In the genomic region with DNA sequence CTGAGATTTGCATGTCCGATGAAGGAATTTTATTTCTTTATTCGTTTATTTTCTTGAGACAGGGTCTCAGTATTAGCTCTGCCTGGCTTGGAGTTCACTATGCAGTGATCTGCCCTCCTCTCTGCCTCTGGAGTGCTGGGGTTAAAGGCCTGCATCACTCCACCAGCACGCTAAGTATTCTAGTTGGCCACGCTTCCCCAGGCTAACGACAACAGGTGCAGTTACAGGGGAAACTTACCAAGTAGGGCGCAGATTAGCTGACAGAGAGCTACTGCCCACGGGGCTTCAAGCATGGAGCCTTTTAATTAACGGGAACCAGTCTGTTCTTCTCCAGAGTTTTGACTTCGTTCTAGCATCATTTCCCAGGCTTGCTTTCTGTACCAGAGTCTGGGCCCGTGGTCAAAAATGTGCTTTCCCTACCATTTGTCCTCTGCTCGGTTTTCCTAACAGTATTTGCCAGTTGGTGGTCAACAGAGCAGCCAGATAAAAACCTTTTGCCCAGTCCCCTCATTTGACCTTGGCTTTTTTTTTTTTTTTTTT, we compare ENCODE assay signal across 28 mouse cellular contexts. TPM values are rescaled to one million over a fixed set of nuclear protein-coding genes. Genes with fewer than 3 reads are reported as not detected.
A peak's percentile ranks its signal among the peaks of the same experiment; 100 is the strongest.
DNase-seq lines count a peak whose midpoint lies in the region; TF ChIP-seq lines count a peak whose summit lies in the region.
"Had no signal": no experiment of that assay in that cellular context is flagged by ENCODE, and none has a peak within 500 bp of the region (broad histone marks: within the 10 kb centered on the region; RNA-seq: fewer than 3 reads in every experiment).

No protein-coding gene starts in this region.

- no peak overlapping the region for H3K4me2 ChIP-seq in CH12.LX (ENCODE audit: insufficient read depth, low read depth, poor library complexity, severe bottlenecking)
- H3K4me2 ChIP-seq: liver, embryonic 13.5 days; neural tube, embryonic 15.5 days had no signal

- peaks cover 0 to 2% of the 10 kb centered on the region in 2 experiments; a peak in 1 of 4 replicates for H3K4me1 ChIP-seq in CH12.LX (ENCODE audit: control insufficient read depth in 1 of 2, insufficient read depth in 2 of 2)
- H3K4me1 ChIP-seq: liver, embryonic 13.5 days; midbrain, embryonic 10.5 days; neural tube, embryonic 15.5 days had no signal

- TF ChIP-seq RAD21 in CH12.LX (IDR thresholded peaks at IDR 0.05; ENCODE audit: low read depth, low read length): no peak

- H3K79me2 ChIP-seq in CH12.LX (replicated peaks; ENCODE audit: control insufficient read depth, extremely low read depth, insufficient read depth, poor library complexity, severe bottlenecking): no peaks in the 10 kb centered on the region

- TF ChIP-seq POLR2A in CH12.LX (IDR thresholded peaks at IDR 0.05; ENCODE audit: low read depth, low read length): no peak

- TF ChIP-seq CTCF in CH12.LX (conservative IDR thresholded peaks at IDR 0.05 in 1 of 2, IDR thresholded peaks at IDR 0.05 in 1 of 2; ENCODE audit: low read depth in 2 of 2, low read length in 2 of 2): no peak

- DNase-seq in embryo, embryonic 10.5 days (ENCODE audit: low spot score): peak; percentile 6
- no peak for DNase-seq in embryo, embryonic 9.5 days (ENCODE audit: extremely low spot score)
- peak; percentile 23 to 25 for DNase-seq in layer of hippocampus, postnatal 10 days (ENCODE audit: low spot score in 2 of 2)
- no peak for DNase-seq in layer of hippocampus, postnatal 25 days (ENCODE audit: extremely low spot score in 1 of 2, low spot score in 1 of 2)
- no peak for DNase-seq in CH12.LX (ENCODE audit: extremely low read depth)
- peak; percentile 54 for DNase-seq in gastrocnemius, postnatal 14 days
- DNase-seq in frontal cortex, postnatal 36 days (ENCODE audit: low spot score in 2 of 2): no peak
- DNase-seq in spleen, postnatal 36 days (ENCODE audit: low spot score in 2 of 2): no peak
- DNase-seq: cerebellum, adult 9-11 months; embryo, embryonic 11 days; kidney, adult 18-20 months; kidney, postnatal 14 days; left cerebral cortex, postnatal 4 days; liver, embryonic 13.5 days; right cerebral cortex, postnatal 25 days had no signal

- in situ Hi-C loops in CH12.LX (cut with MboI; ENCODE audit: low pct_ligation_motif_present, low pct_unique_long_range_greater_than_20kb, low sequenced_read_pairs): no loop called here

- no peak for TF ChIP-seq EP300 in CH12.LX (IDR thresholded peaks at IDR 0.05; ENCODE audit: low read length)

- H3K9ac ChIP-seq in CH12.LX (ENCODE audit: insufficient read depth, low read depth): no peak overlapping the region
- H3K9ac ChIP-seq: liver, embryonic 13.5 days; neural tube, embryonic 15.5 days had no signal

- no peaks in the 10 kb centered on the region for H3K9me3 ChIP-seq in CH12.LX (replicated peaks; ENCODE audit: low read length)
- H3K9me3 ChIP-seq: liver, embryonic 13.5 days; midbrain, embryonic 10.5 days; neural tube, embryonic 15.5 days had no signal

- dilution Hi-C loops in CH12.LX (cut with MboI; ENCODE audit: extremely low pct_ligation_motif_present, extremely low pct_unique_long_range_greater_than_20kb, low sequenced_read_pairs): no loop called here

- H3K27me3 ChIP-seq in CH12.LX (replicated peaks): no peaks in the 10 kb centered on the region
- H3K27me3 ChIP-seq: liver, embryonic 13.5 days; neural tube, embryonic 15.5 days had no signal

- no peak overlapping the region for H3K27ac ChIP-seq in CH12.LX (ENCODE audit: insufficient read depth, low read depth)
- H3K27ac ChIP-seq: left cerebral cortex, adult 2 months; liver, embryonic 13.5 days; macrophage; midbrain, embryonic 10.5 days; neural tube, embryonic 15.5 days had no signal

- intact Hi-C loops in gastrocnemius, postnatal 14 days (cut with DNase I; ENCODE audit: low total_unique reads): no loop called here

- no peaks in the 10 kb centered on the region for H3K36me3 ChIP-seq in CH12.LX (replicated peaks in 1 of 2; ENCODE audit: control insufficient read depth in 1 of 2, insufficient read depth in 1 of 2, low read length in 1 of 2)
- H3K36me3 ChIP-seq: liver, embryonic 13.5 days; midbrain, embryonic 10.5 days; neural tube, embryonic 15.5 days had no signal

- H3K4me3 ChIP-seq in CH12.LX (replicated peaks in 1 of 3; ENCODE audit: low read depth in 2 of 3, low read length in 2 of 3, poor library complexity in 1 of 3): no peak overlapping the region
- H3K4me3 ChIP-seq: left cerebral cortex, adult 2 months; liver, embryonic 13.5 days; midbrain, embryonic 10.5 days; neural tube, embryonic 15.5 days had no signal

TF ChIP-seq in CH12.LX, 34 proteins besides CTCF, POLR2A, EP300 and RAD21:
- no peak for TF ChIP-seq TCF12 (IDR thresholded peaks at IDR 0.05; ENCODE audit: low read depth, low read length)
- no peak for TF ChIP-seq GABPA (IDR thresholded peaks at IDR 0.05; ENCODE audit: insufficient replicate concordance, low read depth, low read length)
- TF ChIP-seq SIN3A (IDR thresholded peaks at IDR 0.05; ENCODE audit: low read length): no peak
- no peak for TF ChIP-seq KAT2A (IDR thresholded peaks at IDR 0.05; ENCODE audit: insufficient replicate concordance, low read length)
- peak; percentile 56; the same call in 1 of the 2 replicates for TF ChIP-seq ZNF384 (IDR thresholded peaks at IDR 0.05; ENCODE audit: low read depth, low read length)

RNA-seq across cellular contexts. Expression of gene Ccdc83, which starts 9.1 kb away (rescaled TPM):
- not detected for total RNA-seq in layer of hippocampus, postnatal 10 days (2021)
- total RNA-seq in layer of hippocampus, postnatal 25 days (2021): not detected
- total RNA-seq in CH12.LX (2012; rRNA removed) (not detected in 2 replicates), CH12.LX (2014; rRNA removed) (not detected in 2 replicates)
- polyA plus RNA-seq in CH12.LX (2012; ENCODE audit: insufficient read length, low read depth): not detected in 2 replicates
- total RNA-seq in gastrocnemius, postnatal 14 days (2021): under 1 TPM; 0.16 to 0.33 TPM
- total RNA-seq: adrenal gland, adult 18-20 months; adrenal gland, postnatal 4 days; heart, adult 18-20 months; hematopoietic stem cell, adult 5-6 weeks; layer of hippocampus, adult 8-10 months; left cerebral cortex, adult 2 months; left cerebral cortex, postnatal 4 days had no signal
- polyA plus RNA-seq: forebrain, embryonic 11.5 days; heart, embryonic 14.5 days; liver, embryonic 13.5 days; lung, embryonic 16.5 days; macrophage; midbrain, embryonic 10.5 days; neural tube, embryonic 15.5 days; stomach, embryonic 16.5 days had no signal

RNA-seq across cellular contexts. Expression of gene Sytl2, which starts 27.4 kb away (rescaled TPM):
- total RNA-seq in layer of hippocampus, postnatal 10 days (2021): 10 to 100 TPM; 26.9 to 32.3 TPM
- 10 to 100 TPM; 40.4 to 49.5 TPM for total RNA-seq in layer of hippocampus, postnatal 25 days (2021)
- total RNA-seq in CH12.LX (2012; rRNA removed) (0.29 and 0.85 TPM in 2 replicates), CH12.LX (2014; rRNA removed) (not detected in 2 replicates)
- not detected in 2 replicates for polyA plus RNA-seq in CH12.LX (2012; ENCODE audit: insufficient read length, low read depth)
- total RNA-seq in gastrocnemius, postnatal 14 days (2021): 10 to 100 TPM; 22.3 to 32.1 TPM

Comparison
In these comparisons a context has a peak if more than half of its experiments do, and no peak if none do; other contexts are left out.
1. DNase-seq: peak in embryo, embryonic 10.5 days (single experiment), layer of hippocampus, postnatal 10 days (2 of 2) and gastrocnemius, postnatal 14 days (single experiment); none in embryo, embryonic 9.5 days (single experiment), layer of hippocampus, postnatal 25 days (0 of 2), CH12.LX (single experiment), frontal cortex, postnatal 36 days (0 of 2) and spleen, postnatal 36 days (0 of 2).
2. RNA of gene Sytl2, which starts 27.4 kb away (total RNA-seq): 40.4 to 49.5 TPM in layer of hippocampus, postnatal 25 days, 26.9 to 32.3 TPM in layer of hippocampus, postnatal 10 days and 22.3 to 32.1 TPM in gastrocnemius, postnatal 14 days; 0.29 to 0.85 TPM in CH12.LX; every median in the first group is over 10 times any median in the second.